Comparison of ENCODE assay signal across 25 mouse cellular contexts in genomic region chr14:25005241-25005946, GRCm38 (mm10).
DNase-seq lines count a peak whose midpoint lies in the region; ATAC-seq lines count a peak whose summit lies in the region.
"Had no signal": no experiment of that assay in that cellular context is flagged by ENCODE, and none has a peak within 500 bp of the region (broad histone marks: within the 10 kb centered on the region; RNA-seq: fewer than 3 reads in every experiment).

No protein-coding gene starts in this region.

- 29% methylated on average over 11 of the region's 11 CpGs for WGBS in heart, embryonic 13.5 days
- 52% methylated on average over 11 of the region's 11 CpGs for WGBS in lung, embryonic 16.5 days
- WGBS in embryonic facial prominence, embryonic 10.5 days = 83% methylated on average over 11 of the region's 11 CpGs

- H3K9ac ChIP-seq in heart, embryonic 13.5 days = peak overlapping the region; percentile 52; the same call in 1 of the 2 replicates
- no peak overlapping the region for H3K9ac ChIP-seq in lung, embryonic 16.5 days (ENCODE audit: low read length)
- H3K9ac ChIP-seq: embryonic facial prominence, embryonic 13.5 days; hindbrain, embryonic 12.5 days had no signal

- peaks cover 19% of the 10 kb centered on the region for H3K4me1 ChIP-seq in heart, embryonic 13.5 days
- no peaks in the 10 kb centered on the region for H3K4me1 ChIP-seq in lung, embryonic 16.5 days (replicated peaks; ENCODE audit: control insufficient read depth, insufficient read depth, low read length)
- peaks cover 3% of the 10 kb centered on the region; the same call in 1 of the 2 replicates for H3K4me1 ChIP-seq in embryonic facial prominence, embryonic 10.5 days

- H3K4me3 ChIP-seq in heart, embryonic 13.5 days = no peak overlapping the region
- H3K4me3 ChIP-seq in lung, embryonic 16.5 days (ENCODE audit: low read length) = no peak overlapping the region
- H3K4me3 ChIP-seq in embryonic facial prominence, embryonic 10.5 days = no peak overlapping the region
- H3K4me3 ChIP-seq: embryonic facial prominence, embryonic 13.5 days; gastrocnemius, adult 2 months; hindbrain, embryonic 12.5 days had no signal

- no peak for DNase-seq in heart, adult 9 months (ENCODE audit: low spot score in 2 of 2)
- no peak for DNase-seq in lung, postnatal 4 days
- no peak for DNase-seq in embryonic facial prominence, embryonic 10.5 days (ENCODE audit: low spot score)
- no peak for DNase-seq in layer of hippocampus, postnatal 25 days (ENCODE audit: extremely low spot score in 1 of 2, low spot score in 1 of 2)
- DNase-seq in Muller cell, postnatal 12 days (ENCODE audit: inconsistent ontology term) = no peak
- DNase-seq: adrenal gland, postnatal 10 days; B cell, adult 2 months; cerebellum, adult 11 months; cerebellum, adult 8-10 months; cerebellum, postnatal 14 days; gastrocnemius, adult 2 months; gastrocnemius, postnatal 25 days; heart, adult 11 months; heart, postnatal 36 days had no signal

- H3K27me3 ChIP-seq in heart, embryonic 13.5 days (replicated peaks) = no peaks in the 10 kb centered on the region
- H3K27me3 ChIP-seq in lung, embryonic 16.5 days (ENCODE audit: control insufficient read depth, insufficient read depth, low read depth, low read length) = no peaks in the 10 kb centered on the region
- H3K27me3 ChIP-seq in embryonic facial prominence, embryonic 10.5 days (replicated peaks; ENCODE audit: low read depth, poor library complexity, severe bottlenecking) = no peaks in the 10 kb centered on the region; the same call in 1 of the 2 replicates
- H3K27me3 ChIP-seq: embryonic facial prominence, embryonic 13.5 days had no signal

- no peaks in the 10 kb centered on the region for H3K9me3 ChIP-seq in heart, embryonic 13.5 days
- H3K9me3 ChIP-seq in lung, embryonic 16.5 days (ENCODE audit: control insufficient read depth, low read length) = no peaks in the 10 kb centered on the region
- H3K9me3 ChIP-seq in embryonic facial prominence, embryonic 10.5 days = no peaks in the 10 kb centered on the region
- H3K9me3 ChIP-seq: embryonic facial prominence, embryonic 13.5 days; hindbrain, embryonic 12.5 days had no signal

- H3K36me3 ChIP-seq in heart, embryonic 13.5 days = no peaks in the 10 kb centered on the region
- H3K36me3 ChIP-seq in lung, embryonic 16.5 days (ENCODE audit: control insufficient read depth, insufficient read depth, low read length) = no peaks in the 10 kb centered on the region
- H3K36me3 ChIP-seq in embryonic facial prominence, embryonic 10.5 days (replicated peaks) = no peaks in the 10 kb centered on the region
- H3K36me3 ChIP-seq: embryonic facial prominence, embryonic 13.5 days; G1E; hindbrain, embryonic 12.5 days had no signal

- no peak overlapping the region for H3K4me2 ChIP-seq in heart, embryonic 13.5 days
- H3K4me2 ChIP-seq in lung, embryonic 16.5 days (ENCODE audit: low read depth, low read length) = no peak overlapping the region
- H3K4me2 ChIP-seq: embryonic facial prominence, embryonic 13.5 days; heart, embryonic 11.5 days; hindbrain, embryonic 12.5 days had no signal

- ATAC-seq in heart, embryonic 13.5 days (ENCODE audit: extremely low read depth, insufficient number of reproducible peaks, low FRiP score, low TSS enrichment) = no peak
- ATAC-seq in lung, embryonic 16.5 days (ENCODE audit: low read depth) = peak; percentile 47; the same call in 1 of the 2 replicates
- peak; percentile 88 for ATAC-seq in megakaryocyte progenitor cell, adult 5-6 weeks (replicated peaks; ENCODE audit: poor library complexity)
- ATAC-seq: CD4-positive, CD25-positive, alpha-beta regulatory T cell, adult 4 months; forebrain, embryonic 14.5 days; hindbrain, embryonic 16.5 days; inflammation-experienced regulatory T-cells, adult 6 months had no signal

- no peak overlapping the region; the same call in 1 of the 2 replicates for H3K27ac ChIP-seq in heart, embryonic 13.5 days (replicated peaks)
- H3K27ac ChIP-seq in lung, embryonic 16.5 days (ENCODE audit: low read length) = no peak overlapping the region
- H3K27ac ChIP-seq in embryonic facial prominence, embryonic 10.5 days (replicated peaks) = peak overlapping the region; percentile 6; the same call in 1 of the 2 replicates
- H3K27ac ChIP-seq: embryonic facial prominence, embryonic 13.5 days; gastrocnemius, adult 2 months; hindbrain, embryonic 12.5 days had no signal
